Mouse (Mus musculus) E14TG2a.4 (cell line): ENCODE data around the gene Med11.
"Not testable (repeated sequence)": the region's sequence is repeated elsewhere in the genome, so short reads cannot be mapped to it uniquely, and the experiment has no call there.

Experiments
- H3K27me3 ChIP-seq: 2 replicates; pipeline ENCODE4 v1.6.1; 2014; ENCODE audit warnings: low read length, control low read depth; ENCODE audit not compliant: insufficient read depth
- H3K36me3 ChIP-seq: 2 replicates; pipeline ENCODE4 v1.6.1; 2014; ENCODE audit warnings: low read length, control low read depth; ENCODE audit not compliant: insufficient read depth
- H3K4me1 ChIP-seq: replicated peaks from 2 replicates; pipeline ENCODE4 v1.6.1; 2014; ENCODE audit warnings: low read depth, low read length, control low read depth
- H3K4me3 ChIP-seq: replicated peaks from 2 replicates; pipeline ENCODE4 v1.5.1; 2014; ENCODE audit warnings: mild to moderate bottlenecking, low read length
- H3K9me3 ChIP-seq: 2 replicates; pipeline ENCODE4 v1.6.1; 2014; ENCODE audit warnings: low read length, control low read depth
- CTCF ChIP-seq: conservative IDR thresholded peaks from 2 replicates; pipeline ENCODE4 v1.5.1; 2014; ENCODE audit warnings: low read length
- NANOG ChIP-seq: IDR thresholded peaks from 2 replicates; pipeline ENCODE4 v1.6.1; 2014; ENCODE audit warnings: borderline replicate concordance, low read length, mixed read lengths
- POU5F1 ChIP-seq: IDR thresholded peaks from 2 replicates; pipeline ENCODE4 v1.6.1; 2014; ENCODE audit warnings: low read length, borderline replicate concordance

Gene Med11

DNA sequence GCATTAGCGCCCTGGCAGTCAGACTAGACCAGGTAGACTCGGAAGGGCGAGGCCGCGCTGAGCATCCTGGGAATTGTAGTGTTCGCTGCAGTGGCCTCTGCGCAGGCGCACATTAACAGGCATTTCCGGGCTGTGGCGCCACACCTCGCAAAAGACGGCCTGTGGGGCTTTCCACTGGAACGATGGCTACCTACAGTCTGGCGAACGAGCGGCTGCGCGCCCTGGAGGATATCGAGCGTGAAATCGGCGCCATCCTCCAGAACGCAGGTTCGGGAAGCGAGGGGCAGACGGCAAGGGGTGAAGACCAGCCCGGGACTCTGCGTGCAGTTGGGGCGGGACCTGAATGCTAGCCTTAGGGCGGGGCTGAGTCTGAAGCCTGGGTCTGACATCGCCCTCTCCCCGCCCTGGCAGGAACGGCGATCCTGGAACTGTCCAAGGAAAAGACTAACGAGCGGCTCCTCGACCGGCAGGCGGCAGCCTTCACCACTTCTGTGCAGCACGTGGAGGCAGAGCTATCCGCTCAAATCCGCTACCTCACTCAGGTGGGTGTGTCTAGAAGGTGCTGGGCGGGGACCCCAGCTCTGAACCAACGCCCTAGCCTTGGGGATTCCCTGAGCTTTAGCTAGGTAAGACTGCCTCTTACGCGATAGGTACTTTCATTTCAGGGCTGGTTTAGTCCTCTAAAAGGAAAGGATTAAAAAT, at the start of gene Med11:
Med11 (plus strand) TSS at position 123 of the 702 bp plus-strand sequence.
- Histone ChIP-seq H3K9me3 (no peaks in the 10 kb centered on the region), H3K4me1 (peaks cover 22% of the 10 kb centered on the region), H3K36me3 (peaks cover 26% of the 10 kb centered on the region), H3K4me3 (peak within 1 kb of the TSS; percentile 95), H3K27me3 (peaks cover 5% of the 10 kb centered on the region; the same call in 1 of the 2 replicates)
- TF ChIP-seq CTCF (peak; percentile 56), POU5F1 (no peak), NANOG (no peak)

DNA sequence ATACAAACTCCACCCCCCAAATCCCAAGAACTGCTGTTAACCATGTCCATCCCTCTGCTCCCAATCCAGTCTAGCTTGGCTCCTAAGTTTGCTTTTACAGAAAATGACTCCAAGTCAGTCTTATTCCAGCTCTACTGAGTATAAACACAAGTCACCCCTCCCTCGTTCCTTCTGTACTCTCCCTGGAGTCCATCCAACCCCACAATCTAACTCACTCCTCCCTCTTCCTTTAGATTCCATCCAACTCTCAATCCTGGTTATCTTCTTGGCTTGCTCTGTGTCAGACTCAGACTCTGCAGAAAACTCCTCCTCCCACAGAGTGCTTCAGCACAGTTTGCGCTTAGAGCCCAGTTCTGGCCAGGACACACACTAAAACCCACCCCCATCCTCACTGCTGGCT, 48.1 kb upstream of the Med11 start:
- peaks cover 100% of the 10 kb centered on the region for H3K36me3 ChIP-seq
- H3K4me1 ChIP-seq, result peaks cover 63% of the 10 kb centered on the region
- TF ChIP-seq POU5F1 (no peak), NANOG (no peak), CTCF (no peak)
- H3K4me3 ChIP-seq, result no peak overlapping the region
- no peaks in the 10 kb centered on the region for H3K9me3 ChIP-seq
- H3K27me3 ChIP-seq, result no peaks in the 10 kb centered on the region

DNA sequence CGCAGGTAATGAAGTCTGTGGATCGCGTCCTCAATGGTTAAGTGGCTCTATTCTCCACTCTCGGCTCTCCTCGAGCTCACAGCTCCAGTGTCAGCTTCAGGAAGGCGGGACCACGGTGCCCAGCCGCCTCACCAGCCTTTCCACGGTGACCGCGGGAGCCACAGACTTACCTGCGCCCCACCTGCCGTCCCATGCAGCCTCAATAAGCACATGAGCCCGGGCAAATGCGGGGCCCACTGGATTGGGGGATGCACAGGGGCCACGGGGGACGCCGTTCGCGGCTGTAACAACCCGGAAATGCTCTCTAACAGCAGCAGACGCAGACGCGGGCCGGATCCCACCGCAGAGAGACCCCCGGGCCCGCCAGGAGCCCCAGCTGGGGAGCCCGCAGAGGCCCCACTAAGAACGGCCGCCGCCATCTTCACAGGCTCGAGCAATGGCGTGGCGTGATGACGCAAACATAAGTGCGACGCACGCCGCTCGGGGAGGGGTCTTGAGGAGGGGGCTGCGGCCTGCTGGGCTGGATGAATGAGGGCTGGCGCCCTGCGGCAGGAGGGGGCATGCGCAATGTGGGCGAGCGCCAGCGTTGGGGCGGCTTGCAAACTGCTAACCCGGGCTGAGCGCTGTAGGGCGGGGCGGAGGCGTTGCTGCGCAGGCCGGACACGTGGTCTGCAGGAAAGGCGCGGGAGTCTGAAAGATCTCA, 42.0 kb upstream of the Med11 start, which contains the start of gene Pelp1:
Pelp1 (minus strand) TSS at position 438 of the 703 bp plus-strand sequence.
- H3K27me3 ChIP-seq, result no peaks in the 10 kb centered on the region
- no peak for TF ChIP-seq POU5F1
- no peak for TF ChIP-seq NANOG
- peak within 1 kb of the TSS; percentile 99 for H3K4me3 ChIP-seq
- H3K36me3 ChIP-seq, result peaks cover 39% of the 10 kb centered on the region
- H3K9me3 ChIP-seq, result no peaks in the 10 kb centered on the region
- H3K4me1 ChIP-seq, result peaks cover 58% of the 10 kb centered on the region

DNA sequence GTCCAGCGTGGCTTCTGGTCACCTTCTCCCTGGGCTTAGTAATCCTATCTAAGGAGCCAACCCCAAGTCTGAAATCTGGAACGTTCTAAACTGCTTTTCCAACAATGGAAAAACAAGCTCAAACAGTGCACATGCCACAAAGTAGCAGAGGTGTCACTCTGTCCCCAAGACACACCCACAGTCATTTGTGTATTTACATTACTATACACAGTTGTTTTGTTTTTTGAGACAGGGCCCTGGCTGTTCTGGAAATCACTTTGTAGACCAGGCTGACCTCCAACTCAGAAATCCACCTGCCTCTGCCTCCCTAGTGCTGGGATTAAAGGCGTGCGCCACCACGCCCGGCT, 41.4 kb upstream of the Med11 start:
- Histone ChIP-seq H3K36me3 (peaks cover 34% of the 10 kb centered on the region), H3K27me3 (no peaks in the 10 kb centered on the region), H3K9me3 (no peaks in the 10 kb centered on the region), H3K4me3 (peak overlapping the region; percentile 99), H3K4me1 (peaks cover 55% of the 10 kb centered on the region)
- TF ChIP-seq POU5F1, result no peak
- no peak for TF ChIP-seq NANOG
- TF ChIP-seq CTCF, result no peak

DNA sequence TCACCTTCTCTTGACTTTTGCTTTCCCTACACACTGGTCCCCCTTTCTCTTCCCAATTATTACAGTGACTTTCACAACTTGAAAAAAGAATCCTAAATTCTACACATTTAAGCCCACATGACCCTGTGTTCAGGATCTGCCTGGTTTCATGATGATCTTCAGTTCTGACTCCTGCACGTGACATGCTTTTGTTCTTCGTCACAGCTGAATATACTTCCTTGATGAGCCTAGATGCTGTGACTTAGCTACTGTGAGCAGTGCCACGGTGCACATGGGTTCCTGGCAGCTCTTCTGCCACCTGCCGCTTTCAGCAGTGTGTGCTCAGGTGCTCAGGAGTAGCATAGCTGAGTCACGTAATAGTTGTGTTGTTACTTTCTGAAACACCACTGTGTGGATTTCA, 39.1 kb upstream of the Med11 start:
- Histone ChIP-seq H3K4me1 (peaks cover 32% of the 10 kb centered on the region), H3K9me3 (no peaks in the 10 kb centered on the region), H3K4me3 (no peak overlapping the region), H3K27me3 (no peaks in the 10 kb centered on the region), H3K36me3 (peaks cover 10% of the 10 kb centered on the region)
- TF ChIP-seq CTCF, result no peak
- no peak for TF ChIP-seq NANOG
- TF ChIP-seq POU5F1, result no peak

DNA sequence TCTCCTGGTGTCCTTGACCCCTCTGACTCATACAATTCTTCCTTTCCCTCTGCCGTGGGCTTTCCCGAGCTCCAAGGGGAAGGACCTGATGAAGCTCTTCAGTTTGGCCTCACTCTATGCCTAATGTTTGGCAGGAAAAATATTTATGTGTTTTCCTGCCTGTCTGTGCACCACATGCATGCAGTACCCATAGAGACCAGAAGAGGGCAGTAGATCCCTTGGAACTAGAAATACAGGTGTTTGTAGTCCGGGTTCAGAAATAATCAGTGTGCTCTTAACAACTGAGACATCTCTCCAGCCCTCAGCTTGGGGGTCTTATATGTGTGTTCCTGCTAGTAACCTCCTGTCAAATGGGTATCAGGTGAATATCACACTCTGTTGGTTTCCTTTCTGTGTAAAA, 37.8 kb upstream of the Med11 start:
- Histone ChIP-seq H3K4me3 (no peak overlapping the region), H3K4me1 (peaks cover 18% of the 10 kb centered on the region), H3K36me3 (no peaks in the 10 kb centered on the region), H3K27me3 (no peaks in the 10 kb centered on the region), H3K9me3 (no peaks in the 10 kb centered on the region)
- TF ChIP-seq NANOG, result no peak
- peak; percentile 98 for TF ChIP-seq CTCF
- no peak for TF ChIP-seq POU5F1

DNA sequence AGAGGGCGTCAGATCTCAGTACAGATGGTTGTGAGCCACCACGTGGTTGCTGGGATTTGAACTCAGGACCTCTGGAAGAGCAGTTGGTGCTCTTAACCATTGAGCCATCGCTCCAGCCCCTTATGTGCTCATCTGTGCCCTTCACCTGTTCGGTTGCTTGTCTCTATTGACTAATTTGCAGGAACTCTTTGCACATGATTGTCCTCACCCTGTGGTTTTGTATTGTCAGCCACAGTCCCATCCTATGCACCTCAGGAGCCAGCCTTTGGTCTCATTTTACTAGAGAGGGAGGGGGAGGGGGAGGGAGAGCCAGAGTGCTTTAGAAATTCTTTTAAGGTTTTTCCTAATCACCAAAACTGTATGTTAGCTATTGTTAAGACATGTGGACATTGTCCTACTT, 33.5 kb upstream of the Med11 start:
- Histone ChIP-seq H3K27me3 (no peaks in the 10 kb centered on the region), H3K9me3 (no peaks in the 10 kb centered on the region), H3K4me3 (no peak overlapping the region), H3K4me1 (no peaks in the 10 kb centered on the region), H3K36me3 (no peaks in the 10 kb centered on the region)
- TF ChIP-seq CTCF (0 out of 2 replicates have a peak, but pooled peaks have one; percentile 4), POU5F1 (no peak), NANOG (no peak)

DNA sequence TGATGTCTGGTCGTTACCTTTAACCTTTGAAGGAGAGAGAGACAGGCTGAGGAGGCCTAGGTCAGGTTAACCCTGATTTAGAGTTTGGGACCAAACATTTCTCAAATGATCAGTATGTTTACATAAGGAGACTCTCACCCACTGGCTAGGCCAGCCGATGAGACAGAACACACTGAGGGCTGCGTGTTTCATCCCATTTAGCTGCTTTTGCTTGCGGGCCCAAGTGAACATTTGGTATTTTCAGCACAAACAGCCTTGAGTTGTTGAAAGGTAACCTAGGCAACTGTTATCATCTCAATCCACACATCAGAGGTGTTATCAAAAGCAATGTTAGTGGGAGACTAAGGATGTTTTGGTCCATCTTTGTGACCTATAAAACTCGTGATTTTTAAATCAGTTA, 32.2 kb upstream of the Med11 start:
- no peak for TF ChIP-seq CTCF
- TF ChIP-seq NANOG, result no peak
- TF ChIP-seq POU5F1, result no peak
- Histone ChIP-seq H3K27me3 (no peaks in the 10 kb centered on the region), H3K4me1 (no peaks in the 10 kb centered on the region), H3K4me3 (no peak overlapping the region), H3K36me3 (no peaks in the 10 kb centered on the region), H3K9me3 (no peaks in the 10 kb centered on the region)

DNA sequence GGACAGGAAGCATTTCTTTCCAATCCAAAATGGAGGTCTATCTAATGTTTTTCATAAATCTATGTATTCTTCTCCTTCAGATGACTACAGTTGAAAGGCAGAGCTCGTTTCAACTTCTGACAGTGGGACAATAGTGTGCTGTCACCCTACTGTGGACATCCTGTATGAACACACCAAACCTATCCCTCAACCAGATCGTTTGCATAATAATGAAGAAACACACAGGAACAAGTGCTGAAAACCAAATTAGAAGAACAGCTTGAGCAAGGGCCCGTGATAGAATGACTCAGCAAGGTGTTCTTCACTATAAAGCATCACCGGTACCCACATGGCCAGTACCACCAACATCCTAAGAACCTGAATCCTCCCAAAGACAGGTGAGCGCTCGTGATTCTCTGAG, 25.1 kb upstream of the Med11 start:
- peaks cover 12% of the 10 kb centered on the region for H3K4me1 ChIP-seq
- not testable (repeated sequence) for H3K9me3 ChIP-seq, H3K36me3 ChIP-seq, H3K27me3 ChIP-seq, H3K4me3 ChIP-seq
